Mouse (Mus musculus): ENCODE measurements around the gene I0C0044D17Rik. TPM values are rescaled to one million over a fixed set of nuclear protein-coding genes. Genes with fewer than 3 reads are reported as not detected.
"Not testable (repeated sequence)": the region's sequence is repeated elsewhere in the genome, so short reads cannot be mapped to it uniquely, and the experiment has no call there.

Gene I0C0044D17Rik
- not detected in 2 replicates for polyA plus RNA-seq (2015; fragmentation: Nextera tagmentation; extraction: Ambion mirVana)

GRCm38 (mm10) chr4:98823740-98824139, at the start of gene I0C0044D17Rik:
Gene I0C0044D17Rik (minus strand): TSS chr4:98823840.
- H3K9ac ChIP-seq (ENCODE audit: low read length); H3K4me1 ChIP-seq (replicated peaks; ENCODE audit: control insufficient read depth, insufficient read depth, low read length); H3K36me3 ChIP-seq (ENCODE audit: control insufficient read depth, insufficient read depth, low read length); H3K4me3 ChIP-seq (ENCODE audit: low read length); H3K9me3 ChIP-seq (ENCODE audit: control insufficient read depth, low read length); ATAC-seq (ENCODE audit: low read depth); H3K4me2 ChIP-seq (ENCODE audit: low read depth, low read length); H3K27ac ChIP-seq (ENCODE audit: low read length); H3K27me3 ChIP-seq (ENCODE audit: control insufficient read depth, insufficient read depth, low read depth, low read length): not testable (repeated sequence)
- 97% methylated on average over 1 of the region's 1 CpGs for WGBS

- H3K4me1 ChIP-seq (replicated peaks; ENCODE audit: control insufficient read depth, insufficient read depth, low read length): 0 out of 2 replicates have a peak, but pooled peaks cover 2% of the 10 kb centered on the region
- H3K4me3 ChIP-seq (ENCODE audit: low read length): no peak overlapping the region
- no peak overlapping the region for H3K4me2 ChIP-seq (ENCODE audit: low read depth, low read length)
- peaks cover 5% of the 10 kb centered on the region for H3K9me3 ChIP-seq (ENCODE audit: control insufficient read depth, low read length)
- ATAC-seq (ENCODE audit: low read depth): no peak
- no peaks in the 10 kb centered on the region for H3K27me3 ChIP-seq (ENCODE audit: control insufficient read depth, insufficient read depth, low read depth, low read length)
- 58% methylated on average over 14 of the region's 14 CpGs for WGBS
- no peak overlapping the region for H3K27ac ChIP-seq (ENCODE audit: low read length)
- H3K9ac ChIP-seq (ENCODE audit: low read length): no peak overlapping the region
- H3K36me3 ChIP-seq (ENCODE audit: control insufficient read depth, insufficient read depth, low read length): no peaks in the 10 kb centered on the region
Measured at GRCm38 (mm10) chr4:98865386-98866237, 42.0 kb upstream of the I0C0044D17Rik start.

- H3K36me3 ChIP-seq (ENCODE audit: control insufficient read depth, insufficient read depth, low read length): no peaks in the 10 kb centered on the region
- H3K9ac ChIP-seq (ENCODE audit: low read length): no peak overlapping the region
- 90% methylated on average over 3 of the region's 3 CpGs for WGBS
- ATAC-seq (ENCODE audit: low read depth): no peak
- H3K27me3 ChIP-seq (ENCODE audit: control insufficient read depth, insufficient read depth, low read depth, low read length): no peaks in the 10 kb centered on the region
- H3K4me1 ChIP-seq (replicated peaks; ENCODE audit: control insufficient read depth, insufficient read depth, low read length): 0 out of 2 replicates have a peak, but pooled peaks cover 2% of the 10 kb centered on the region
- H3K9me3 ChIP-seq (ENCODE audit: control insufficient read depth, low read length): peaks cover 10% of the 10 kb centered on the region
- no peak overlapping the region for H3K27ac ChIP-seq (ENCODE audit: low read length)
- H3K4me3 ChIP-seq (ENCODE audit: low read length): no peak overlapping the region
- H3K4me2 ChIP-seq (ENCODE audit: low read depth, low read length): no peak overlapping the region
Measured at GRCm38 (mm10) chr4:98864546-98864945, 40.9 kb upstream of the I0C0044D17Rik start.

- Histone ChIP-seq H3K4me1 (replicated peaks; ENCODE audit: control insufficient read depth, insufficient read depth, low read length) (0 out of 2 replicates have a peak, but pooled peaks cover 2% of the 10 kb centered on the region), H3K4me2 (ENCODE audit: low read depth, low read length) (no peak overlapping the region), H3K27ac (ENCODE audit: low read length) (no peak overlapping the region), H3K4me3 (ENCODE audit: low read length) (no peak overlapping the region), H3K36me3 (ENCODE audit: control insufficient read depth, insufficient read depth, low read length) (no peaks in the 10 kb centered on the region), H3K27me3 (ENCODE audit: control insufficient read depth, insufficient read depth, low read depth, low read length) (no peaks in the 10 kb centered on the region), H3K9me3 (ENCODE audit: control insufficient read depth, low read length) (peaks cover 12% of the 10 kb centered on the region), H3K9ac (ENCODE audit: low read length) (no peak overlapping the region)
- no peak for ATAC-seq (ENCODE audit: low read depth)
- 29% methylated on average over 1 of the region's 2 CpGs for whole genome bisulfite sequencing
Measured at GRCm38 (mm10) chr4:98864094-98864493, 40.5 kb upstream of the I0C0044D17Rik start.

GRCm38 (mm10) chr4:98863451-98863850, 39.8 kb upstream of the I0C0044D17Rik start:
- Histone ChIP-seq H3K36me3 (ENCODE audit: control insufficient read depth, insufficient read depth, low read length) (no peaks in the 10 kb centered on the region), H3K4me1 (replicated peaks; ENCODE audit: control insufficient read depth, insufficient read depth, low read length) (0 out of 2 replicates have a peak, but pooled peaks cover 2% of the 10 kb centered on the region), H3K27me3 (ENCODE audit: control insufficient read depth, insufficient read depth, low read depth, low read length) (no peaks in the 10 kb centered on the region), H3K27ac (ENCODE audit: low read length) (no peak overlapping the region), H3K4me2 (ENCODE audit: low read depth, low read length) (no peak overlapping the region), H3K9me3 (ENCODE audit: control insufficient read depth, low read length) (peaks cover 12% of the 10 kb centered on the region), H3K4me3 (ENCODE audit: low read length) (no peak overlapping the region), H3K9ac (ENCODE audit: low read length) (no peak overlapping the region)
- 90% methylated on average over 2 of the region's 2 CpGs for WGBS
- no peak for ATAC-seq (ENCODE audit: low read depth)

GRCm38 (mm10) chr4:98858151-98858855, 34.7 kb upstream of the I0C0044D17Rik start:
- H3K27ac ChIP-seq (ENCODE audit: low read length): peak overlapping the region; percentile 55; the same call in 1 of the 2 replicates
- no peaks in the 10 kb centered on the region for H3K4me1 ChIP-seq (replicated peaks; ENCODE audit: control insufficient read depth, insufficient read depth, low read length)
- WGBS: 39% methylated on average over 4 of the region's 4 CpGs
- H3K9ac ChIP-seq (ENCODE audit: low read length): no peak overlapping the region
- no peak for ATAC-seq (ENCODE audit: low read depth)
- no peaks in the 10 kb centered on the region for H3K27me3 ChIP-seq (ENCODE audit: control insufficient read depth, insufficient read depth, low read depth, low read length)
- H3K9me3 ChIP-seq (ENCODE audit: control insufficient read depth, low read length): peaks cover 7% of the 10 kb centered on the region
- H3K4me3 ChIP-seq (ENCODE audit: low read length): no peak overlapping the region
- no peaks in the 10 kb centered on the region for H3K36me3 ChIP-seq (ENCODE audit: control insufficient read depth, insufficient read depth, low read length)
- H3K4me2 ChIP-seq (ENCODE audit: low read depth, low read length): no peak overlapping the region

GRCm38 (mm10) chr4:98857037-98857648, 33.5 kb upstream of the I0C0044D17Rik start:
- ATAC-seq (ENCODE audit: low read depth): no peak
- 55% methylated on average over 11 of the region's 11 CpGs for WGBS
- H3K4me2 ChIP-seq (ENCODE audit: low read depth, low read length): no peak overlapping the region

GRCm38 (mm10) chr4:98853926-98854325, 30.3 kb upstream of the I0C0044D17Rik start:
- Histone ChIP-seq H3K36me3 (ENCODE audit: control insufficient read depth, insufficient read depth, low read length) (no peaks in the 10 kb centered on the region), H3K4me2 (ENCODE audit: low read depth, low read length) (no peak overlapping the region), H3K4me1 (replicated peaks; ENCODE audit: control insufficient read depth, insufficient read depth, low read length) (no peaks in the 10 kb centered on the region), H3K27me3 (ENCODE audit: control insufficient read depth, insufficient read depth, low read depth, low read length) (no peaks in the 10 kb centered on the region), H3K9ac (ENCODE audit: low read length) (no peak overlapping the region), H3K4me3 (ENCODE audit: low read length) (no peak overlapping the region), H3K27ac (ENCODE audit: low read length) (no peak overlapping the region), H3K9me3 (ENCODE audit: control insufficient read depth, low read length) (no peaks in the 10 kb centered on the region; the same call in 1 of the 2 replicates)
- ATAC-seq (ENCODE audit: low read depth): no peak
- WGBS: 61% methylated on average over 4 of the region's 4 CpGs

More at GRCm38 (mm10) chr4:98857037-98857648, 33.5 kb upstream of the I0C0044D17Rik start:
- H3K36me3 ChIP-seq (ENCODE audit: control insufficient read depth, insufficient read depth, low read length): no peaks in the 10 kb centered on the region
- H3K9me3 ChIP-seq (ENCODE audit: control insufficient read depth, low read length): peaks cover 7% of the 10 kb centered on the region
- H3K4me3 ChIP-seq (ENCODE audit: low read length): no peak overlapping the region
- no peak overlapping the region for H3K27ac ChIP-seq (ENCODE audit: low read length)
- H3K4me1 ChIP-seq (replicated peaks; ENCODE audit: control insufficient read depth, insufficient read depth, low read length): no peaks in the 10 kb centered on the region
- H3K9ac ChIP-seq (ENCODE audit: low read length): no peak overlapping the region
- H3K27me3 ChIP-seq (ENCODE audit: control insufficient read depth, insufficient read depth, low read depth, low read length): no peaks in the 10 kb centered on the region

- not testable (repeated sequence) for H3K4me2 ChIP-seq (ENCODE audit: low read depth, low read length); H3K27ac ChIP-seq (ENCODE audit: low read length); H3K9ac ChIP-seq (ENCODE audit: low read length); H3K4me1 ChIP-seq (replicated peaks; ENCODE audit: control insufficient read depth, insufficient read depth, low read length); H3K27me3 ChIP-seq (ENCODE audit: control insufficient read depth, insufficient read depth, low read depth, low read length); ATAC-seq (ENCODE audit: low read depth); H3K36me3 ChIP-seq (ENCODE audit: control insufficient read depth, insufficient read depth, low read length); H3K4me3 ChIP-seq (ENCODE audit: low read length); H3K9me3 ChIP-seq (ENCODE audit: control insufficient read depth, low read length)
- 74% methylated on average over 1 of the region's 1 CpGs for WGBS
Measured at GRCm38 (mm10) chr4:98850485-98850884, 26.8 kb upstream of the I0C0044D17Rik start.
